Mouse (Mus musculus) kidney, adult 2 months (tissue): Measurements from ENCODE around the gene S100z.

Experiments used
- CTCF ChIP-seq: fragments of 200-500 bp; conservative IDR thresholded peaks from 2 replicates; pipeline ENCODE4 v1.5.1; 2011; ENCODE audit warnings: low read depth, mild to moderate bottlenecking, control low read depth, low read length, moderate library complexity, mixed read lengths; ENCODE audit not compliant: insufficient read depth, insufficient read length
- POLR2A ChIP-seq: fragments of 200-500 bp; IDR thresholded peaks from one replicate; pipeline ENCODE4 v1.6.1; 2011; ENCODE audit warnings: low read depth, low read length, control low read depth

- TF ChIP-seq CTCF (no peak), POLR2A (no peak)
These were observed 45.8 kb upstream of the S100z start for GRCm38 (mm10) chr13:95524424-95524673.
